Mouse (Mus musculus): ENCODE measurements at regions not wholly inside any gene's neighbourhood (a gene's known extent, or its start where the extent isn't known, plus 50 kb on each side); places are given as distances from the start of the nearest gene placed in this dataset.

- no peak for DNase-seq (ENCODE audit: low read depth)
These were observed 132.7 kb downstream of the Otoa start for GRCm38 (mm10) chr7:121214181-121214580.

DNA sequence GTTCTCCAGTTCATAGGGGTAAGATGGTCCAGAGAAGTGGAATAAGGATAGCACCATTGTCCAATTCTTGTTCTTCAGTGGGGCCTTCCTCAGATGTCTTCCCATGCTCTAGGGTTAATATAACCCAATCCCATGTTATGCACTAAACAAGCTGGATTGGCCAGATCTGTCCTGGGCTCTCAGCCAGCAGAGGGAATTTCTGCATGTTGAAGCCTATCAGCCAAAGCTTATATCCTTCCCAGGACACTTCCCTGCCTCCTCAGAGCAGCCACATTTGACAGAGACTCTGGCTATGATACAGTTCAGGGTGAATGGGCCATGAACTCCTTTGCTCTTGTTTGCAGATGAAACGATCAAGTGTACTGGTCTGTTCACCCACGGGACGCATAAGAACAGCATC lies 133.6 kb downstream of the Otoa start:
- DNase-seq (ENCODE audit: low read depth): no peak

DNA sequence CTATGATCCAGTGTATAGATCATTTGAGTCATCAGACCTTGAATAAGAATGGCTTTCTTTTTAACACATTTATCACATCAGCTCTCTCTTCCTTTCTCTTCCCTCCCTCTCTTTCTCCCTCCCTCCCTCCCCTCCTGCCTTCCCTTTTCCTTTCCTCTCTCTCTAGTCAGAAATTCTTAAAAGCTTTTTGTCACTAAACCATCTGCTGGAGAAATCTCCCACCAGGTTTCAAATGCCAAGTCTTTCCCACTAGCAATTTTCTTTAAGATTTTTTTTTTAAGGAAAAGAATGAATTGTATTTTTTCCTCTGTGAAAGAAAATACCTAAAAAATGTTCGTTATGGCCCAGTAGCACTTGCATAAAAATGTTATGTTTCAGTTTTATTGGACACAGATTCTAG lies 134.3 kb downstream of the Otoa start:
- DNase-seq (ENCODE audit: low read depth): no peak

DNA sequence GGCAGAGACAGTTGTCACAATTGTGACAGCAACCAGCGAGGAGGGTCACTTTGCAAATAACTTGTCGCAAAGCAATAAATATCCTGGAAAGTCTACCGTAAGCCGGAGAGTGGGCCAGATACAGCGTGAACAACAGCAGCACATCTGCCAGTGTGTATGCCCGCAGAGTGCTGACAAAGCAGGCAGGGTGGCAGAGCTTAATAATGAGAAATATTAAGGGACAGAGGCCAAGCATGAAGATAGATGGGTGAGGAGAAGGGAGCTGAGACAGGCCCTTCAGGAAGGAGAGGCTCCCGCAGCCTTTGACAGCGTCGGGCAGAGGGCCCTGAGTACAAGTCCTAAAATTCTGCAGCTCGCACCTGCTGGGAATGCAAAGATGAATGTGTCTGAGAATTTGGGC lies 136.6 kb downstream of the Otoa start:
- DNase-seq (ENCODE audit: low read depth): no peak

DNA sequence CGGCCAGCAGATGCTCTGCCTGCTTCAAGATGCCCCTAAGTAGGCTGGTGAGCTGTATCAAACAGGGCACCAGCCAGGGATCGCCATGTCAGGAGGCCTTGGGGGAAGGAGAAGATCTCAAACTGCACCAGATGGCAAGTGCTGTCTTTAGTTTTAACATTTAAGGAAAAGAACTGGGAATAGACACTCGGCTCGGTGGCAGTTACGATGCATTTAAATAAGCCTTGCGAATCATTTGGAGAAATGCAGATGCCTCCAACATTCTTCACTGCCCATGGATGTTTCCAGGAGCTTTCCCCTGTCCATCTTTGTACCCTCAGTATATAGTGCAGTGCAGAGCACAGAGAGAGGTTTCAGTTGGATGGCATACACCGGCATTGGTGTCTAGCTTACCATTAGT lies 139.7 kb downstream of the Otoa start:
- no peak for DNase-seq (ENCODE audit: low read depth)

DNA sequence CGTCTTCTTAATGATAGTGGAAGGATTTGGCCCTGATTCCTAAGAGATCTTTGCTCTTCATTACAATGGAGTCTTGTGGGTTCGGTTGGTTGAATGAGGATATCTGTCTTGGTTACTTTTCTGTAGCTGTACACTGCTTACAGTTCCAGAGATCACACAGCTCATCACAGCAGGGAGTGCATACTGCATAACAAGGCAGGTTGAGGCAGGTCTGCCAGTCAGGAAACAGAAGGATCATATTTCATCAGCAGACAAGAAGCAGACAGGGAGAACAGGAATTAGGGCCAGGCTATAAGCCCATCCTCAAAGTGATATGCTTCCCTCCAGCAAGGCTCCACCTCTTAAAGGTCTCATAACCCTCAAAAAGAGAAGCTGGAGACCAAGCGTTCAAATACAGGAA lies 150.4 kb downstream of the Otoa start:
- no peak for DNase-seq (ENCODE audit: low read depth)

- no peak for DNase-seq (ENCODE audit: low read depth)
These were observed 153.4 kb downstream of the Otoa start for GRCm38 (mm10) chr7:121234831-121235230.

- DNase-seq (ENCODE audit: low read depth): no peak
These were observed 151.9 kb upstream of the Hs3st2 start for GRCm38 (mm10) chr7:121239731-121240130.

DNA sequence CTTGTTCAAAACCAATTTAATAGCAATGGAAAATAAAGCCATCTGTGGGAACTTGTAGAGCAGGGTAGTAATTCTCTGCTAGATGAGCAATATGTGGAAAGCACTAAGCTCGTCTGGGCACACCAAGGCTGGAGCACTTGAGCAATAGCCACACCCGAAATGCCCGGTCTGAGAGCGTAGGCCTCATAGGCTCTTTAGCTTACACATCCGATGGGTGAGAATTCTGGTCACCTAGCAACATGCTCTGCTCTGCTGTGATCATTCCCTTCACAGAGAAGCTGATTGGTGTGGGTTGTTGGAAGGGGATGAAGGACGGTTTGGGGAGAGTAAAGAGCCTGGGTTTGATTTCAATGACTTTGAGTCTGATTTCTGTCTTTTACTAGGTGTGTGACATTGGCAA lies 143.8 kb upstream of the Hs3st2 start:
- no peak for DNase-seq (ENCODE audit: low read depth)

GRCm38 (mm10) chr7:121257466-121257865 lies 134.2 kb upstream of the Hs3st2 start:
- DNase-seq (ENCODE audit: low read depth): no peak

GRCm38 (mm10) chr7:121258826-121259496 lies 132.7 kb upstream of the Hs3st2 start:
- DNase-seq (ENCODE audit: low read depth): peak; percentile 35

DNA sequence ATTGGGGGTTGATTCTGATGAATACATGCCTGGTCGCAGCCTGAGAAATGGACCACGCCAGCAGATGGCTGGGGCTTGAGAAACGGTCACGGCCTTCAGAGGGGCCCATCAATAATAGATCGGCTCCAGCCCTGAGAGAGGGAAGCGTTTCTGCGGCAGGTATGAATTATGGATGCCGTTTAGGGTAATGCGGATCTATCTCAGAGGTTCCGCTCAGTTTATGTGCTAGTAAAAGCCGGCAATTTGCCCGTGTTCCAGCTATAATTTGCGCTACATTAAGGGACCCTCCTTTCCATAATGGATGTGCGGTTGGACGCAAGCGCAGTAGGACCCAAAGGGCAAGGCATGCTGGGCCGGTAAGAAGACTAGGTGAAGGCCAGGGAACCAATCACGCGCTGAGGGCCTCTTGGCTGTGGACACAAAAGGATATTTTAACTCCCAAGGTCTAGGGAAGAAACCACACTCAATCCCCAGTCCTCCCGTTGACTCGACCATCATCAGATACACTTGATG lies 132.1 kb upstream of the Hs3st2 start:
- no peak for DNase-seq (ENCODE audit: low read depth)

- no peak for DNase-seq (ENCODE audit: low read depth)
These were observed 122.3 kb upstream of the Hs3st2 start for GRCm38 (mm10) chr7:121269358-121269757.

GRCm38 (mm10) chr7:121280597-121280996 lies 111.1 kb upstream of the Hs3st2 start:
- DNase-seq (ENCODE audit: low read depth): no peak

DNA sequence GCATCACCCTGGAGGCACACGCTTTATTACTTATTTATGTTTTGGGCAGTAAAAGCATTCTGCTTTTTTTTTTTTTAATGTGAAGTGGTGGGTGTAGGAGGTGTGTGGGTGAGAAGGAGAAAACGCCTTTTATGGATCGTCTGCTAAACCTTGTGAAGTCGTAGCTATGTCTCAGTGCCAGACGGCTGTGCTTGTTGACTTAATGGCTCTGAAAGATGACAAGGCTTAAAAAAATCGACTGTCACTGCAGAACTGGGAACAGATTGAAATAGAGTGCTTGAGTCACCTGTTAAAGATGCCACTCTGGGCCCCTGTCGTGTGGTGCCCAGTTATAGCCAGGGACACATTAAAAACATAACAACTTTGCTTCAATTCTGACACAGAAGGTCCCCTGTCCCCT lies 109.5 kb upstream of the Hs3st2 start:
- DNase-seq (ENCODE audit: low read depth): no peak

- DNase-seq (ENCODE audit: low read depth): no peak
These were observed 101.9 kb upstream of the Hs3st2 start for GRCm38 (mm10) chr7:121289737-121290136.

- DNase-seq (ENCODE audit: low read depth): no peak
These were observed 95.4 kb upstream of the Hs3st2 start for GRCm38 (mm10) chr7:121296151-121296695.

DNA sequence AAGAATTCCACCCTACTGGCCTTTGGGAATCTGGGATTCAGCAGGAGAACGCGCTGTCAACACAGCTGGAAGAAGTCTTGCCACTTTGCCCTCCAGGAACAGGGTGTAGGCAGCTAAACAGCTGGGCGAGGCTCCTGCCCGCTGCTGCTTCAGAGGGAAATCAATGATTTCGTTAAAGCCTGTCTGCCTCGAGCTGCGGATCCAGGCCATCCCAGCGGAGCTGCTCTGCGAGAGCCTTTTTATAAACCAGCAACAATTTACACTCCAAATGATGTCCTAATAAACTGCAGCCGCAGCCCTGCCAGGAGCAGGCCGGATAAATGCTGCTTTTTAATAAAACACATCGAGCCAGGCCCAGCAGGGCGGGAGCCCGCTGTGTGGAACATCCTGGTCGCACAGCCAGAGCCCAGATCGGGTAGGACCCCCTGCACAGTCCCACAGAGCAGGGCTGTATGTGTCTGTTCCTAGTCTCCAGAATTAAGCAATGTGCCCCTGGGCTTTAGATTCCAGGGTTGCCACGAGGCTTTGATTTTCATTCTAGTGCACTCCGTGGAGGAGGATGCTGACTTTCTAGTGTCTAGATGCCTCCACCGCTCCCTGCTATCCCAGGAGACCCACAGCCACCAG lies 78.6 kb upstream of the Hs3st2 start:
- DNase-seq (ENCODE audit: low read depth): no peak

DNA sequence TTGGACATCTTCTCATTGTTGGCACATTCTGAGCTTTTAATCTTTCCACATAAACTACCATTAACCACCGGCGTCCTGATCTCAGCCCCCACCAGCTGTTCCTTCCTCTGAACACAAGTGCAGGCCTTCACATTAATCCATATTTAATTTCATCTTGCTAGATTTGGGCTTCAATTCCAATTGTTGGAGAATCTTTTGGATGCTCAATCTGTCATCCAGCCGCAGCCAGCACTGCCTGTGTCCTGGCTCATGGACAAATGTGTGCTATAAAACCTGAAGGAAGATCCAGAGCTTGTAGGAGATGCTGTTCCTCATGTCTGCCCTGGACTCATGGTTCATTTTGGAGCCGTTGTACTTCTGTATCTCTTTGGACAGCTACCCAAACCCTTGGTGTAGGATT lies 77.1 kb upstream of the Hs3st2 start:
- no peak for DNase-seq (ENCODE audit: low read depth)

DNA sequence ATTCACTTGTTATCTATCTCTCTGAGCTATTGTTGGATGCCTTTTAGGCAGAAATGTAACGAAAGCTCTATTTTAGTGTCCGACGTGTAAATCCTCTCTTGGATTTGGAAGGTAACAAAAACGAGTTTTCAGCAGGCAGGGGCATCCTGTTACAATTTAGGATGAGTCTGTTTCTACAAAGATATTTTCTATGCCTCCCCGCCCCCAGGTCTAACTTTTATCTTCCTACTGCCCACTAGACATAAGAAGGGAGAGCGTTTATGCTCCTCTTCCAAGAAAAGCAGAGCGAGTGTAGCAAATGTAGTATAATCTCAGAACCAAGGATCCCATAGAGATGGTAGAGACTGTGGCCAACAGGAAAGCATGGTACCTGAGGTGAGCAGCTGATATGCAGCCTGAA lies 62.4 kb upstream of the Hs3st2 start:
- no peak for DNase-seq (ENCODE audit: low read depth)

DNA sequence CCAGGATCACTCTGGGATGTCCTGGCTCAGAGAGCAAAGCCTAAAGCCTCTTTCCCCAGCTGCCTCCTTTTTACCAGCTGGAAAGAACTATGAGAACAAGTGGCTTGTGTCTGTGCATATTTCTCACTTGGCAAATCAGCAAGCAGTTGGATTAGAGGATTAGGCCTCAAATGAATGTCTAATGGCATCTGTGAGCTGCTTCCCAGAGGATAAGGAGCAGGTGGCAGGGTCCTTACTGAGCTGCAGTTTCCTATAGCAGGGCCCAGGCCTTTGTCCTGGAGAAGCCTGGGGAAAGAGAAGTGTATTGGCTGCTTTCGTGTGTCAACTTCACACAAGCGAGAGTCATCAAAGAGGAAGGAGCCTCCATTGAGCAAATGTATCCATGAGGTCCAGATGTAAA lies 59.1 kb upstream of the Hs3st2 start:
- DNase-seq (ENCODE audit: low read depth): no peak

GRCm38 (mm10) chr7:121335390-121336109 lies 56.1 kb upstream of the Hs3st2 start:
- DNase-seq (ENCODE audit: low read depth): no peak

- DNase-seq (ENCODE audit: low read depth): no peak
These were observed 51.7 kb upstream of the Hs3st2 start for GRCm38 (mm10) chr7:121339942-121340341.
